Mouse (Mus musculus) activated CD4-positive, CD25-positive, alpha-beta regulatory T cell, adult 4 months (primary cell): ENCODE data around the gene Nkx2-2. TPM values are rescaled to one million over a fixed set of nuclear protein-coding genes. Genes with fewer than 3 reads are reported as not detected.

Experiments
- ATAC-seq: one replicate; pipeline ENCODE4 v1.8.0; 2017
- polyA plus RNA-seq, 2 experiments: library from polyadenylated mRNA; unstranded; fragments of 100-300 nt; shearing (Covaris generic); gene quantifications; one replicate each; pipeline ENCODE4 v1.2.1; 2017

Gene Nkx2-2
- polyA plus RNA-seq = not detected

- no peak for ATAC-seq
These were observed at the start of gene Nkx2-2 for GRCm38 (mm10) chr2:147193271-147194255. Gene Nkx2-2, minus strand, starts transcription at chr2:147194243.

GRCm38 (mm10) chr2:147235707-147236290 is 41.8 kb upstream of the Nkx2-2 start:
- ATAC-seq = no peak

GRCm38 (mm10) chr2:147231175-147231574 is 37.1 kb upstream of the Nkx2-2 start:
- no peak for ATAC-seq

- ATAC-seq = no peak
These were observed 11.1 kb upstream of the Nkx2-2 start for GRCm38 (mm10) chr2:147205076-147205615.

- no peak for ATAC-seq
These were observed 920 bp upstream of the Nkx2-2 start for GRCm38 (mm10) chr2:147194711-147195615.

GRCm38 (mm10) chr2:147192731-147193130 is 1.3 kb downstream of the Nkx2-2 start:
- no peak for ATAC-seq

- no peak for ATAC-seq
These were observed 3.6 kb downstream of the Nkx2-2 start for GRCm38 (mm10) chr2:147190316-147191021.

GRCm38 (mm10) chr2:147189546-147190315 is 4.3 kb downstream of the Nkx2-2 start:
- ATAC-seq = no peak

- no peak for ATAC-seq
These were observed 5.0 kb downstream of the Nkx2-2 start for GRCm38 (mm10) chr2:147188871-147189545.

- ATAC-seq = no peak
These were observed 5.9 kb downstream of the Nkx2-2 start for GRCm38 (mm10) chr2:147188074-147188700.

- ATAC-seq = no peak
These were observed 6.8 kb downstream of the Nkx2-2 start for GRCm38 (mm10) chr2:147187061-147187870.

- no peak for ATAC-seq
These were observed 7.8 kb downstream of the Nkx2-2 start for GRCm38 (mm10) chr2:147186261-147186681.

- no peak for ATAC-seq
These were observed 8.5 kb downstream of the Nkx2-2 start for GRCm38 (mm10) chr2:147185561-147185960.

- no peak for ATAC-seq
These were observed 9.7 kb downstream of the Nkx2-2 start for GRCm38 (mm10) chr2:147184071-147184990.

GRCm38 (mm10) chr2:147183521-147183920 is 10.5 kb downstream of the Nkx2-2 start:
- ATAC-seq = no peak

GRCm38 (mm10) chr2:147182709-147183260 is 11.3 kb downstream of the Nkx2-2 start:
- ATAC-seq = no peak

- ATAC-seq = no peak
These were observed 11.9 kb downstream of the Nkx2-2 start for GRCm38 (mm10) chr2:147181926-147182708.
